Mouse (Mus musculus): ENCODE results near the gene Mamstr. TPM values are rescaled to one million over a fixed set of nuclear protein-coding genes. Genes with fewer than 3 reads are reported as not detected.
A peak's percentile ranks its signal among the peaks of the same experiment; 100 is the strongest.

Mamstr gene
- total RNA-seq, 2 experiments from 2014 or later, result 18.7 to 44.9 TPM

DNA sequence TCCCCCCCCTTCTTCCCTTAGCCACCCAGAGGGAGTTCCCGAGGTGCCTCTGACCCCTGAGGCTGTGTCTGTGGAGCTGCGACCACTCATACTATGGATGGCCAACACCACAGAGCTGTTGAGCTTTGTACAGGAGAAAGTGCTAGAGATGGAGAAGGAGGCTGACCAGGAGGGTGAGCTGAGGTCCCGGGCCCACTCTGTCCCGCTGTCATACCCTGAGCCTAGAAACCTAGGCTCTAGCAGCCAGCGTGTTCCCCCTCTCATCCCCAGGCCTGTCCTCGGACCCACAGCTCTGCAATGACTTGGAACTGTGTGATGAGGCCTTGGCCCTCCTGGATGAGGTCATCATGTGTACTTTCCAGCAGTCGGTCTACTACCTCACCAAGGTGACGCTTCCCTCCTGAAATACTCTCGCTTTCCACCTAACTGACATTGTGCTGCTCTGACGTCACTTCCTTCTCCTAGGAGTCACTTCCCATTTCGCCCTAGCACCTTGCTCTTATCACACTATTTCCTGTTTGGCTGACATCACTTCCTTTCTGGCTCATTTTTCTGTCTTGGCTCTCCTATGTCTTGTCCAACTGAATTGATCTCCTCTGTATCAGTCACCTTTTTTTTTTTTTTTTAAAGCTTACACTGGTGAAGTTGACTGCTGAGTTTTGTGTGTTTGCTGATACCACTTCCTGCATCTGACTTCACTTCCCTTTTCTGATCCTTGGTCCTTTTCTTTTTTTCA, 4.7 kb upstream of the Mamstr start:
- intact Hi-C loops (cut with DNase I), result loop anchor here (5.0 kb wide), 1 partner anchor 38 kb away; no protein-coding TSS in a partner anchor
- TF ChIP-seq CTCF (IDR thresholded peaks at IDR 0.05), result no peak
- no peak for DNase-seq
- Histone ChIP-seq H3K4me3 (no peak overlapping the region), H3K27ac (peak overlapping the region; percentile 59)

- no peak for DNase-seq
- peak overlapping the region; percentile 59 for H3K27ac ChIP-seq
- H3K4me3 ChIP-seq, result no peak overlapping the region; the same call in 1 of the 2 replicates
- no peak for TF ChIP-seq CTCF (IDR thresholded peaks at IDR 0.05)
- intact Hi-C loops (cut with DNase I), result no loop called here
These were observed 3.8 kb upstream of the Mamstr start for GRCm38 (mm10) chr7:45635711-45636688.

- intact Hi-C loops (cut with DNase I), result no loop called here
- Histone ChIP-seq H3K4me3 (peak overlapping the region; percentile 63), H3K27ac (peak overlapping the region; percentile 90)
- no peak for TF ChIP-seq CTCF (IDR thresholded peaks at IDR 0.05)
- no peak for DNase-seq
These were observed 2.1 kb upstream of the Mamstr start for GRCm38 (mm10) chr7:45637710-45638109.

- peak overlapping the region; percentile 63 for H3K4me3 ChIP-seq
- intact Hi-C loops (cut with DNase I), result no loop called here
- H3K27ac ChIP-seq, result peak overlapping the region; percentile 90
- DNase-seq, result peak; percentile 98
- no peak for TF ChIP-seq CTCF (IDR thresholded peaks at IDR 0.05)
These were observed 965 bp upstream of the Mamstr start for GRCm38 (mm10) chr7:45638623-45639401.

DNA sequence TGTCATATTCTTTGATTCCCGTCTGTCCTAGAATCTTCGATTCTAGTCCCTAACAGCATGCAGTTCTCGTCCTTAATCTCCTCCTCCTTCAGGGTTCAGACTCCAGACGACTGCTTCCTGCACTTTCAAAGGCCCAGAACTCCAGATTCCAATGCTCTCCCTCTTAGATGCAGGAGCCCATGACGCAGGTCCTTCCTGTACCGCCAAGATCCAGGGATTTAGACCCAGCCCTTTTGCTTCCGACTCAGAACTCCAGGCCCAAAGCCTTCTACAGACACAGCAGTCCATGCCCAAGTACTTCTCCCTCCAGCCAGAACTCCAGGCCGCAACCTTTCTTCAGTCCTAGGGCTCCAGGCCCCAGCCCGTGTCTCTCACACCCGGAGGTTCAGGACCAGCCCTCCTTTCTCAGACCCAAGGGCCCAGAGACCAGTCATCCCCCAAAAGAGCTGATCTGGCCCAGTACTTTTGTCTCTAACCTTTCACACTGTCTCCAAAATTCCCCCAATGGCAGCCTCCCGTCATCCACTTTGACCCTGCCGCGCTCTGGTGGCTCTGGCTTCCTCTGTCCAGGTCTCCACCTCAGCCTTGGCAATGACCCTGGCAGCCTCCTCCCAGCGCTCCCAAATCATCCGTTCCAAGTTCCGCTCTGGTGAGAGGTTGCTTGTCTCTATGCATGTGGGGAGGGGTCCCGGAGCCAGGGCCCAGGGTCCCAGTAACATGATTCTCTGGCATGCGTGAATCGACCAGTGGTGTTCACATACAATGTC, 597 bp downstream of the Mamstr start:
- DNase-seq, result peak; percentile 78
- H3K27ac ChIP-seq, result peak overlapping the region; percentile 90
- intact Hi-C loops (cut with DNase I), result no loop called here
- no peak for TF ChIP-seq CTCF (IDR thresholded peaks at IDR 0.05)
- H3K4me3 ChIP-seq, result peak overlapping the region; percentile 73

DNA sequence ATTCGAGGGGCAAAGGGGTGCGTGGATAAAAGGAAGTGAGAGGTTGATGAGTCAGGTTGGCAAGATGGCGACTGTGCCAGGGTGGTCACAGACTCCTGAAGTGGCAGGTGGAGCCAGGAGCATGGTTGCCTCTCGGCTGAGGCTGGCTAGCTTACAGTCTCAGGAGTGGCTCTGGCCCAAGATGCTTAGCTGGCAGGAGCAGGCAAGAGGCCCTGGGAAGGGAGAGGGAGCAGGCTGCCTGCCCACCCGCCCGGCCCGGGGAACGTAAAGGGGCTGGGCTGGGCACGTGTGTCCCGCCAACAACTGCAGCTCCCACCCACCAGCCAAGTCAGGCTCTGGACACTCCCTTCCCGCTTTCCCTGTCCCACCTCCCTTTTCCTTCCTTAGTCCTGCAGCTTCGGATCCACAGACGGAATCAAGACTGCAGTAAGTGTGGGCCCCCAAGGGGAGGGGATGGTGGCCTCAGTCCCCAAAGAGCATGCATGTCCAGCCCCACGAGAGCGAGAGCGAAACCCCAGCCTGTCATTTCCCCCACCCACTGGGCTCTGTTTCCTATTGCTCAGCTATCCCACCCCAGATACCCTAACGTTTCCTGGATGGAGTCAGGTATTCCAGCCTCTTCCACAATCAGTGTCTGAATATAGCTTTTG, 1.7 kb downstream of the Mamstr start:
- DNase-seq, result peak; percentile 89
- peak overlapping the region; percentile 73 for H3K4me3 ChIP-seq
- peak overlapping the region; percentile 90 for H3K27ac ChIP-seq
- TF ChIP-seq CTCF (IDR thresholded peaks at IDR 0.05), result no peak
- intact Hi-C loops (cut with DNase I), result loop anchor here (2.0 kb wide), 1 partner anchor 41 kb away; no protein-coding TSS in a partner anchor

DNA sequence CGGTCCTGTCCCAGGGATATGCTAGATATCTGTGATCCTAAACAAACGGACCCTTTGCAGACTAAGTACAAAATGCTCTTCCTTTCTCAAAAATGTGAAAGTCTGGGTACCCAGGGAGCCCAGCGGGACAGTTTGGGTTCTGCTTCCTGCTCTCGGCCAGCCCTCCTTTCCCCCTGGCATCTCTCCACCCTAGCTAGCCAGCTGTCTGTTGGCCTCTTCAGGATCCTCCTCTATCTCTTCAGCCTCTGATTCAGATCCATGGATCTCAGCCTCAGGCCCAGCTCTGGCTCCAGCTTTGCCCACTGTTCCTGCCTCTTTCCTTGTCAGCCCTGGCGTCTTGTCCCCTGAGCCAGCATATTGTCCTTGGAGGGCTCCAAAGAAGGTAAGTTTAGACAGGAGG, 2.3 kb downstream of the Mamstr start:
- peak overlapping the region; percentile 73 for H3K4me3 ChIP-seq
- intact Hi-C loops (cut with DNase I), result loop anchor here (2.0 kb wide), 1 partner anchor 41 kb away; no protein-coding TSS in a partner anchor
- no peak for TF ChIP-seq CTCF (IDR thresholded peaks at IDR 0.05)
- peak; percentile 59 for DNase-seq
- H3K27ac ChIP-seq, result peak overlapping the region; percentile 90

GRCm38 (mm10) chr7:45642503-45643255, 2.9 kb downstream of the Mamstr start:
- peak overlapping the region; percentile 73 for H3K4me3 ChIP-seq
- peak overlapping the region; percentile 90 for H3K27ac ChIP-seq
- intact Hi-C loops (cut with DNase I), result loop anchor here (2.0 kb wide), 1 partner anchor 40 kb away; no protein-coding TSS in a partner anchor
- no peak for DNase-seq
- TF ChIP-seq CTCF (IDR thresholded peaks at IDR 0.05), result no peak

GRCm38 (mm10) chr7:45643441-45644178, 3.8 kb downstream of the Mamstr start:
- H3K27ac ChIP-seq, result peak overlapping the region; percentile 90

GRCm38 (mm10) chr7:45644183-45644582, 4.4 kb downstream of the Mamstr start:
- no peak for TF ChIP-seq CTCF (IDR thresholded peaks at IDR 0.05)
- H3K27ac ChIP-seq, result peak overlapping the region; percentile 90
- peak overlapping the region; percentile 73 for H3K4me3 ChIP-seq
- DNase-seq, result peak; percentile 64
- intact Hi-C loops (cut with DNase I), result no loop called here

More at GRCm38 (mm10) chr7:45643441-45644178, 3.8 kb downstream of the Mamstr start:
- intact Hi-C loops (cut with DNase I), result loop anchor here (2.0 kb wide), 1 partner anchor 39 kb away; no protein-coding TSS in a partner anchor
- DNase-seq, result peak; percentile 97
- H3K4me3 ChIP-seq, result peak overlapping the region; percentile 73
- TF ChIP-seq CTCF (IDR thresholded peaks at IDR 0.05), result no peak
